Mouse (Mus musculus): ENCODE measurements around the gene Smg5.
"Not testable (repeated sequence)": the region's sequence is repeated elsewhere in the genome, so short reads cannot be mapped to it uniquely, and the experiment has no call there.

Smg5 gene

DNA sequence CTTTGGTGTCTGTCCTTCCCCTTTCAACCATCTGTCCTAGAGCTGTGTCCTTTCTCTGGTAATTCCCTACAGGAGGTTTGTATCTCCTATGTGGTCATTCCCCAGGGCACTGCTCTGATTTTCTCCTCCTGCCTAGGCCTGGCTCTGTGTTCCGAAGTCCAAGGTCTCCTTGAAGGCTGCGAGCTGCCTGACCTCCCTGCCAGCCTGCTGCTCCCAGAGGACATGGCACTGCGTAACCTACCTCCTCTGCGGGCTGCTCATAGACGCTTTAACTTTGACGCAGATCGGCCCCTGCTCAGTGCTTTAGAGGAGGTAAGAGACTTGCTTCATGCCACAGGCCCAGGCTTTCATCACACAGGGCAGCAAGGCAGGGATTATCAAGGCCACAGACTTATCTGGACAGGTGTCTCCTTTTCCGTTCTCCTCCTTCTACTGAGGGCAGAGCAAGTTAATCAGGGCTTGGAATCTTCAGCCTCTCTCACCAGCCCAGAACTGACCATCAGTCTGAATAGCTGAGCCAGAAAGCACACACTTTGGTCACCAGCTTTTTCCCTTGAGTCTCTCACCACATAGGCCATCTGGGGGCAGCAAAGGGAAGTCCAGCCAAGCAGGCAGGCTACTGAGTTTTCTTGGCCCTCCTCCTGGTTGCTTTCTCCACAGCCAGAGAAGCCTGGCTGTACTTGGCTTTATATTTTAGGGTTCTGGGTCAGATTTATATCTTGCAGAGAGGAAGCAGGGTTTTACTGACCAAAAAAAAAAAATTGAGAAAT lies 18.5 kb downstream of the Smg5 start:
- DNase-seq (ENCODE audit: low spot score in 2 of 2) = no peak

DNA sequence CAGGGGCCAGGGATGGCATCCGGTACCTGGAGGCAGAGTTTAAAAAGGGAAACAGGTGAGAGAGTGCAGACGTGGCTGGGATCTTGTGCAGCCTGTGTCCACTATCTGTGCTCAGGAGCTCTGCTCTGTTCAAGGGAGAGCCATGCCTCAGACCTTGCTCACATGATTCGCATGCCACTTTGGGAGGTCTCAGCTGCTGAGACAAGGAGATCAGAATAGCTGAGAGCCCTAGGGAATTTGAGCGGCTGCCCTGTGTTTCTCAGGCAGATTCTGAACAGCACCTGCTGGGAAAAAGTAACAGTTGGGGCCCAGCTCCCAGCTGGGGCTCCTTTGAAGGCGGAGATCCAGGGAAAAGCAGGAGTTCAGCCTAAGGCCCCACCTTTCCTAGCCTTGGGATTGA lies 23.5 kb downstream of the Smg5 start:
- DNase-seq (ENCODE audit: low spot score in 2 of 2) = no peak

DNA sequence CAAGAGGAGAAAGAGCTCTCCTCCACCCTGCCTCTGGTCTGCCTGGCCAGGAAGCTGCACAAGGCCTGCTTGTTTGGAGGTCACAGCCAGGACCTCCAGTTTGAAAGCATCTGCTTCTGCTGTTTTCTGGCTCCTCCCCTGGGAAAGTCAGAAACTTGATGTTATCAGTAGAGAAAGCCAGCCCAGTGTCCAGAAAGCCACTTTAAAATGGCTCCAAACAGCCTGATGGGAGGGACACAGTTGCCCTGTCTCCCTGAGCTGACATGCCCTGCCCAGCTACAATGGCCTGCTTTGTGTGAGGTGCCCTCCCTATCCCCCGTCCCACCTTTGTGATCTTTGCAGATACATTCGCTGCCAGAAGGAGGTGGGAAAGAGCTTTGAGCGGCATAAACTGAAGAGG lies 23.9 kb downstream of the Smg5 start:
- DNase-seq (ENCODE audit: low spot score in 2 of 2) = no peak

DNA sequence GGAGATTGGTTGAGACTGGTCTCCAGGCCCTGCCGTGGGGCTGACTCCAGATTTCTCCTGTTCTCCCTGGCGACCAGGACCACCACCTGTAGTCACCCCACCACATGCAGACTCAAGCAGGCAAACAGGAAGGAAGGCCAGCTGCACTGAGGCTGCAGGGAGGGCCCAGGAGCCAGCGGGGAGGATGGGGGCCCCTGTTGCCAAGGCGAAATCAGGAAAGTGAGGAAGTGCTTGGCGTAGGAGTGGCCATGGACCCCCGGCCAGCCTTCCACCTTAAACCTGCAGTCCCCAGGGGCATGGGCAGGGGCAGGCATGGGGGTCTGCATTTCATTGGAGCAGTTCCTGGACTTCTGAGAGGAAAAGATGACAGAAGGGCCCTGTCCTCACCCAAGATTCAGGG lies 25.0 kb downstream of the Smg5 start:
- no peak for DNase-seq (ENCODE audit: low spot score in 2 of 2)

DNA sequence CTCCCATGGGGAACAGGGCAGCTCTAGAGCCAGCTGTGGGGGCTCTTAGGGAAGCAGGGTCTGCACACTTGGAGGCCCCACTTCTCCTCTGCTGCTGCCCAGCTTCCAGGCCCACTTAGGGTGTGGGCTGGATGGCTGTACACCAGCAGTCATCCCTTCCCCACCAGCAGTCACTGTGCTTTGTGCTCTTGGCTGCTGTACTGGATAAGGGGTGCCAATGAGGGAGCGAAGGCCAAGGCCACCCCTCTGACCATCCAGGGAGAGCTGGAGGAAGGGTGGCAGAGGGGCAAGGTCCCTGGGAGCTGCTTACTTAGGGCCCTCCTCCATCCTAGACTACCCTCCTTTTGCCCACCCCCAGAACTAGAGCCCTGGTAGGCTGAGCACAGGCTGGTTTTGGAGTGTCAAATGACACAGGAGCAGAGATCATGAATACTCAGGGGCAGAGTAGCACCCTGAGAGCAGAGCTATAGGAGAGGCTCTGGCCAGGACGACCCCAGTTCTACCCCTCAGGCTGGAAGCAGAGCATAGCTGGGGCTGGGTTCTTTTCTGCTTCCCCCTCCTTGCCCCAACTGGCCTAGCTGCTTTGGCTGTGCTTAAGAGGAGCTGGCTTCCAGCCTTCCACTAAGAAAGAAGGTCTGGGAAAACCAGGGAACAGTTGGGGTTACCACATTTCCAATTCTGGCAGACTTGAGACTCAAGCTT lies 25.7 kb downstream of the Smg5 start:
- no peak for DNase-seq (ENCODE audit: low spot score in 2 of 2)

DNA sequence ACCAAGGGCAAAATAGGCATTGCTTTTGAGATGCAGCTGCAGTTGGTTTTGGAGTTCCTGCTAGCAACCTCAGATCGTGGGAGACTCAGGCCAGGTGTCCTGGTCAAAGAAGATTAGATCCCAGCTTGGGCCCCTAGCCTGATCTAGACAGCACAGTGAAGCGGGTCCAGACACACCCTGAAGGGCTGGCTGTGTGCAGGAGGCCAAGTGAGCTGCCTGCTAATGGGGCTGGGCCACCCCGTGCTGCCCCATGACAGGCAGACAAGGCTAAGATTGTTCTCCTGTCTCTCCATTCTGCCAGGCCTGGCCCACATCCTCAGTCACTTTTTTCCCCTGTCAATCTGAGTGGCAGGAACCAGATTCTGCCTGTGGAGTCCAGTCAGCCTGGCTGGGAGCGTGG lies 27.6 kb downstream of the Smg5 start:
- DNase-seq (ENCODE audit: low spot score in 2 of 2) = no peak

DNA sequence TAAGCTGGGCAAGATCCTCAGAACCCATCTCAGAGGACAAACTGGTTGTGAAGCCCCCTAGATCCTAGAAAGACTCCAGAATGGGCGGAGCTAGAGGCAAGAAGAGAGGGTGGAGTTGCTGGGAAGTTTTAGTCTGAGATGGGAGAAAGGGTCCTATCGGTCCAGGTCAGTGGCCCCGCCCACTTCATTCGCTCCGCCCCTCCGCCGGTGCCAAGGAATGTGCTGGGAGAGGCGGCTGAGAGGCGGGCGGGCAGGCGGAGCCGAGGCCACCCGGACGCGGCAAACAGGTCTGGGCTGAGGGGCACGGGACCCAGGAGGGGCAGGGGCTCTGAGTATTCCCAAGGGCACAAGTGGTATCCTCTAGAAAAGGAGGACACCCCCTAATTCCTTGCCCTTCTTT lies 28.3 kb downstream of the Smg5 start, which contains the start of gene Paqr6:
TSS of gene Paqr6 (plus strand) at position 248 of the 400 bp plus-strand sequence.
- peak in 1 of 2 experiments; percentile 68 for DNase-seq (ENCODE audit: low spot score in 2 of 2)

DNA sequence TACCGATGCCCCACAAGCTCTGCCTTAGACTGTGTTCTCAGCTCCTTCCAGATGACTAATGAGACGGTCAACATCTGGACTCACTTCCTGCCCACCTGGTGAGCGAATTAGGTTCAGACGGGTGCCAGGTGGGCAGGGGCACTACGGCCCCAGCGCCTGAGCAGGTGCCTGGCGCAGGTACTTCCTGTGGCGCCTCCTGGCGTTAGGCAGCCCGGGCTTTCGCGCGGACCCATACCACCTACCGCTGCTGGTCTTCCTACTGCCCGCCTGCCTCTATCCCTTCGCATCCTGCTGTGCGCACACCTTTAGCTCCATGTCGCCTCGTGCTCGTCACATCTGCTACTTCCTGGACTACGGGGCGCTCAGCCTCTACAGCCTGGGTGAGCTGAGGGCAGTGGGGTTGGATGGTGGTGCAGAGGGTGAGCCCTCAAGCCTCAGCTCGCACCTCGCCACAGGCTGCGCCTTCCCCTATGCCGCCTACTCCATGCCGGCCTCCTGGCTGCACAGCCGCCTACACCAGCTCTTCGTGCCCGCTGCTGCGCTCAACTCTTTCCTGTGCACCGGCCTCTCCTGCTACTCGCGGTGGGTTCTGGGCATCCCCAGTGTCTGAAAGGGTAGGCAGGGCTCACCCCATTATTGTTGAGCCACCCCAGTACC lies 29.8 kb downstream of the Smg5 start:
- DNase-seq (ENCODE audit: low spot score in 2 of 2) = no peak

DNA sequence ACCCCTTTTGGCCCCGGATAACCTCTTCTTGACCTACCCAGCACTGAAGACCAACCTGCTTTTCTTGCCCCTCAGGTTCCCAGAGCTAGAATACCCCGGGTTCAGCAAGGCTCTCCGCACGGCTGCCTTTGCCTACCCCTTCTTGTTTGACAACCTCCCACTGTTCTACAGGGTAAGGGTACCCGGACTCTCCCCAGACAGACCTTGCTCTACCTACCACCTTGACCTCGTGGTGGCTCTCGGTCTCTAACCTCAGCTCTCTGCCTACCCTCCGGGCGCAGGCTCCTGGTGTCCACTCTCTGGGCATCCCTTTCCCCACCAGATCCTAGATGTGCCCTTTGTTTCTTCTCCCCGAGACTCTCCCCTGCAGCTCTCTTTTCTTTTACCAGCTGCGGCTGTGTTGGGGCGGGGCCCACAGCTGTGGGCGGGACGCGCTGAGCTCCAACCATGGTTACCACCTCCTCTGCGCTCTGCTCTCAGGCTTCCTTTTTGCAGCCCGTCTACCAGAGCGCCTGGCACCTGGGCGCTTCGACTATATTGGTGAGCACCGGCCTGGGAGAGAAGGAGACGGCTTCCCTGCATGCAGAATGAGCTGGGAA lies 30.9 kb downstream of the Smg5 start:
- peak in 1 of 2 experiments; percentile 53 for DNase-seq (ENCODE audit: low spot score in 2 of 2)

DNA sequence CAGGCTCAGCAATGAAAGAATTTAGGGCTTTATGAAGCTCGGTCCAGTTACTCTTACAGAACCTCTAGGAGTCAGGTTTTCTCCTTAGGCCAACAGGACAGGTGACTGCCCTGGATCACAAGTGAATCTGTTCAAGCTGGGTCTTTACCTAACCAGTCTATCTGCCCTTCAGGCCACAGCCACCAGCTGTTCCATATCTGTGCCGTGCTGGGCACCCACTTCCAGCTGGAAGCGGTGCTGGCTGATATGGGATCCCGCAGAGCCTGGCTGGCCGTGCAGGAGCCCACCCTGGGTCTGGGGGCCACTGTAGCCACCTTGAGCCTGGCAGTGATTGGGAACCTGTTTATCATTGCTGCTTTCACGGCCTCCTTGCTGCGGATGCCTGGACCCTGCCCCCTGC lies 31.5 kb downstream of the Smg5 start:
- DNase-seq (ENCODE audit: low spot score in 2 of 2) = not testable (repeated sequence)

DNA sequence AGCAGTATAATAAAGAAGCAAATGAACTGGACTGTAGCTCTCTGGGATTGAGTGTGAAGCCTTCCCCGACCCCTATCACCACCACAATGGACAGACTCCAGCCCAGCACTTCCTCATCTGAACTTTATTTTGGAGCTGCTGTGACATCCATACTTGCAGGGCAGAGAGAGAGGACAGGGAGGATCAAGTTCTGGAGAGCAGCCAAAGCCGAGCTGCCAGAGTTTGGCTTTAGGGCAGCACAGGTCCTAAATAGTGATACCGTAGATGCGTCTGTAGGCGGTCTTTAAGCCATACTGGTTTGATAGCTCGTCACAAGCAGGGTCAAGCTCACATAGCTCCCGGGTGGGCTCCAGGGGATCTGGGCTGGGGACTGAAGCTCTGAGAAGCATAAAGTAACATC lies 32.5 kb downstream of the Smg5 start:
- not testable (repeated sequence) for DNase-seq (ENCODE audit: low spot score in 2 of 2)

DNA sequence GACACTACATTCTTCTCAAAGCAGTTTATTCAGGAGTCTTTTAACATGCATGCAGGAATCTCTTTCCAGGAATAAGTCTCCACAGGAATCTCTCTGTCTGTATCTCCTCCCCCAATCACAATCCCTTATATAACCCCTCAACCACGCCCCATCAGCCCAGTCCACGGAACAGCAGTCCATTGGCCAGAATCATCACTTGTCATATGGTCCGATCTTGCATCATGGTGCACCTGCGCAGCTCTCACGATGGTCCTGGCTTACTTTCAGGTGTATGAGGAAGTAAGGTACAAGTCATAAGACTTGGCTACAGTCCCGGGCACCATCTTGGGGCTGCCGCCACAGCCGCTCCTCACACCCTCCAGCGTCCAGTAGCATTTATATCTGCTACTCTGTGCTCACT lies 36.6 kb downstream of the Smg5 start, which contains the start of gene Bglap3:
TSS of gene Bglap3 (minus strand) at position 101 of the 400 bp plus-strand sequence.
- not testable (repeated sequence) for DNase-seq (ENCODE audit: low spot score in 2 of 2)

DNA sequence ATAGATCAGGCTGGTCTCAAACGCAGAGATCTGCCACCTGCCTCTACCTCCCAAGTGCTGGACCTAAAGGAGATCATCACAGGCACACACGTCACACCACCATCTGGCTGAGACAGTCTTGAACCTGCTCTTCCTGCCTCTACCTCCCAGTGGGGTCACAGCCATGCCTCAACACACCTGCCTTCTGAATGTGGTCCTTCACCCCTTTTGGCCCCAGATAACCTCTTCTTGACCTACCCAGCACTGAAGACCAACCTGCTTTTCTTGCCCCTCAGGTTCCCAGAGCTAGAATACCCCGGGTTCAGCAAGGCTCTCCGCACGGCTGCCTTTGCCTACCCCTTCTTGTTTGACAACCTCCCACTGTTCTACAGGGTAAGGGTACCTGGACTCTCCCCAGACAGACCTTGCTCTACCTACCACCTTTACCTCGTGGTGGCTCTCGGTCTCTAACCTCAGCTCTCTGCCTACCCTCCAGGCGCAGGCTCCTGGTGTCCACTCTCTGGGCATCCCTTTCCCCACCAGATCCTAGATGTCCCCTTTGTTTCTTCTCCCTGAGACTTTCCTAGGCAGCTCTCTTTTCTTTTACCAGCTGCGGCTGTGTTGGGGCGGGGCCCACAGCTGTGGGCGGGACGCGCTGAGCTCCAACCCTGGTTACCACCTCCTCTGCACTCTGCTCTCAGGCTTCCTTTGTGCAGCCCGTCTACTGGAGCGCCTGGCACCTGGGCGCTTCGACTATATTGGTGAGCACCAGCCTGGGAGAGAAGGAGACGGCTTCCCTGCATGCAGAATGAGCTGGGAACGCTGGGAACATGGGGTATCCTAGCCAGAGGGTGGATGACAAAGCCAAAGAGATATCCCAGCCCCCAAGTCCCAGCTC lies 39.9 kb downstream of the Smg5 start:
- not testable (repeated sequence) for DNase-seq (ENCODE audit: low spot score in 2 of 2)

DNA sequence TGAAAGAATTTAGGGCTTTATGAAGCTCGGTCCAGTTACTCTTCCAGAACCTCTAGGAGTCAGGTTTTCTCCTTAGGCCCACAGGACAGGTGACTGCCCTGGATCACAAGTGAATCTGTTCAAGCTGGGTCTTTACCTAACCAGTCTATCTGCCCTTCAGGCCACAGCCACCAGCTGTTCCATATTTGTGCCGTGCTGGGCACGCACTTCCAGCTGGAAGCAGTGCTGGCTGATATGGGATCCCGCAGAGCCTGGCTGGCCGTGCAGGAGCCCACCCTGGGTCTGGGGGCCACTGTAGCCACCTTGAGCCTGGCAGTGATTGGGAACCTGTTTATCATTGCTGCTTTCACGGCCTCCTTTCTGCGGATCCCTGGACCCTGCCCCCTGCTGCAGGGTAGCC lies 40.6 kb downstream of the Smg5 start:
- not testable (repeated sequence) for DNase-seq (ENCODE audit: low spot score in 2 of 2)

DNA sequence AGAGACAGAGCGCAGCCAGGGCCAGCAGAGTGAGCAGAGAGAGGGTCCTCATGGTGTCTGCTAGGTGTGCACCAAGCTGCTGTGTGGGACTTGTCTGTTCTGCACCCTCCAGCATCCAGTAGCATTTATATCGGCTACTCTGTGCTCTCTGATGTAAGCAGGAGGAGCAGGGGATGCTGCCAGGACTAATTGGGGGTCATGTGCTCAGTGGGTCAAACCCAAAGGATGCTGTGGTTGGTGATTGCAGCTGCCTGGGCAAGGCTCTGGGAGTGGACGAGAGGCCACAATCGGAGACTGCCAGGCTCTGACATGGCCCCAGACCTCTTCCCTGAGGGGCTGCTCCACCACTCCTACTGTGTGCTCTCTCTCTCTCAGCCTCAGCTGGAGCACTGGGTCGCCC lies 42.5 kb downstream of the Smg5 start, which contains the start of gene Bglap2:
TSS of gene Bglap2 (minus strand) at position 101 of the 400 bp plus-strand sequence.
- not testable (repeated sequence) for DNase-seq (ENCODE audit: low spot score in 2 of 2)

DNA sequence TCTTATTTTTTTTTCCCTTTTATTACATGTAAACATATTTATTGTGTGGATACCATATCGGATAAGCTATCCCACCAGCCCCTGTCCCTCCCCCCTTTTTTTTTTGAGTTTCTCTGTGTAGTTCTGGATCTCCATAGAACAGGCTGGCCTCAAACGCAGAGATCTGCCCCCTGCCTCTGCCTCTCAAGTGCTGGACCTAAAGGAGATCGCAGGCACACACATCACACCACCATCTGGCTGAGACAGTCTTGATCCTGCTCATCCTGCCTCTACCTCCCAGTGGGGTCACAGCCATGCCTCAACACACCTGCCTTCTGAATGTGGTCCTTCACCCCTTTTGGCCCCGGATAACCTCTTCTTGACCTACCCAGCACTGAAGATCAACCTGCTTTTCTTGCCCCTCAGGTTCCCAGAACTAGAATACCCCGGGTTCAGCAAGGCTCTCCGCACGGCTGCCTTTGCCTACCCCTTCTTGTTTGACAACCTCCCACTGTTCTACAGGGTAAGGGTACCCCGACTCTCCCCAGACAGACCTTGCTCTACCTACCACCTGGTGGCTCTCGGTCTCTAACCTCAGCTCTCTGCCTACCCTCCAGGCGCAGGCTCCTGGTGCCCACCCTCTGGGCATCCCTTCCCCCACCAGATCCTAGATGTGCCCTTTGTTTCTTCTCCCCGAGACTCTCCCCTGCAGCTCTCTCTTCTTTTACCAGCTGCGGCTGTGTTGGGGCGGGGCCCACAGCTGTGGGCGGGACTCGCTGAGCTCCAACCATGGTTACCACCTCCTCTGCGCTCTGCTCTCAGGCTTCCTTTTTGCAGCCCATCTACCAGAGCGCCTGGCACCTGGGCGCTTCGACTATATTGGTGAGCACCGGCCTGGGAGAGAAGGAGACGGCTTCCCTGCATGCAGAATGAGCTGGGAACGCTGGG lies 45.6 kb downstream of the Smg5 start:
- not testable (repeated sequence) for DNase-seq (ENCODE audit: low spot score in 2 of 2)

DNA sequence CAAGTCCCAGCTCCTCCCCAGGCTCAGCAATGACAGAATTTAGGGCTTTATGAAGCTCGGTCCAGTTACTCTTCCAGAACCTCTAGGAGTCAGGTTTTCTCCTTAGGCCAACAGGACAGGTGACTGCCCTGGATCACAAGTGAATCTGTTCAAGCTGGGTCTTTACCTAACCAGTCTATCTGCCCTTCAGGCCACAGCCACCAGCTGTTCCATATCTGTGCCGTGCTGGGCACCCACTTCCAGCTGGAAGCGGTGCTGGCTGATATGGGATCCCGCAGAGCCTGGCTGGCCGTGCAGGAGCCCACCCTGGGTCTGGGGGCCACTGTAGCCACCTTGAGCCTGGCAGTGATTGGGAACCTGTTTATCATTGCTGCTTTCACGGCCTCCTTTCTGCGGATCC lies 46.3 kb downstream of the Smg5 start:
- not testable (repeated sequence) for DNase-seq (ENCODE audit: low spot score in 2 of 2)

DNA sequence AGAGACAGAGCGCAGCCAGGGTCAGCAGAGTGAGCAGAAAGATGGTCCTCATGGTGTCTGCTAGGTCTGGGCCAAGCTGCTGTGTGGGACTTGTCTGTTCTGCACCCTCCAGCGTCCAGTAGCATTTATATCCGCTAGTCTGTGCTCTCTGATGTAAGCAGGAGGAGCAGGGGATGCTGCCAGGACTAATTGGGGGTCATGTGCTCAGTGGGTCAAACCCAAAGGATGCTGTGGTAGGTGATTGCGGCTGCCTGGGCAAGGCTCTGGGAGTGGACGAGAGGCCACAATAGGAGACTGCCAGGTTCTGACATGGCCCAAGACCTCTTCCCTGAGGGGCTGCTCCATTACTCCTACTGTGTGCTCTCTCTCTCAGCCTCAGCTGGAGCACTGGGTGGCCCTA lies 48.3 kb downstream of the Smg5 start, which contains the start of gene Bglap:
TSS of gene Bglap (minus strand) at position 101 of the 400 bp plus-strand sequence.
- no peak for DNase-seq (ENCODE audit: low spot score in 2 of 2)

DNA sequence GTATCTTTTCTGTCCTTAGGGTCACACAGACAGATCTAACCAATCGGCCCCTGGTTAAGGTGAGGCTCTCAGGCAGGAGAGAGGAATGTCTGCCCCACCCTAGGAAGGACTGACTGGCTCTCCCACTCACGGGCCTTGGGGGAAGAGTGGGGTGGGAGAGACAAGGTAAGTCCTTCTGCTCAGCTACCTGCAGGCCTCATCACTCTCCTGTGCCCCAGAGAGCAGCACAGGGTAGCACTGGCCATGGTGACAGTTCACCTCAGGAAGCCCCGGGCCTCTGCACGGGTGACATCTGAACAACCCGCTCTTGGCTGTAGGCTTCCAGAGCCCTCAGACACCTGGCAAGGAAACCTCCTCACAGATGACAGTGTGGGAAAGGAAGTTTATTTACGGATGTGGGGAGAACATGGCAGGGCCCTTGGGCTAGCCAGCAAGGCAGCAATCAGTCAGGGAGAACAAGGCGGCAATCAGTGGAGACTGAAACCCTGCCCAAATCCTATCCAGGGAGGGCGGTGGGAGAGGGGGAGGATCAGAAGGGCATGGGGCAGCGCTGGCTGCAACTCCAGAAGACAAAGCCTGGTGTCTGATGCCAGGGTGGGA lies 57.8 kb downstream of the Smg5 start:
- DNase-seq (ENCODE audit: low spot score in 2 of 2) = no peak

Data from urinary bladder, adult 18-20 months (tissue).